Mouse (Mus musculus) adrenal gland, postnatal 14 days (tissue): ENCODE data around the gene Zfp839. TPM values are rescaled to one million over a fixed set of nuclear protein-coding genes. Genes with fewer than 3 reads are reported as not detected.

Experiments
- DNase-seq: peaks from one replicate; pipeline ENCODE4 v3.0.0; 2021; ENCODE audit warnings: mixed read lengths
- total RNA-seq: library from RNA; stranded (reverse); gene quantifications from 2 replicates; pipeline ENCODE4 v1.2.3, GENCODE M21; 2021

Gene Zfp839
- total RNA-seq, 1 experiment from 2014 or later, result 13.5 TPM

GRCm38 (mm10) chr12:110840348-110841198, 9.5 kb upstream of the Zfp839 start, which contains the start of gene Mok:
Mok (minus strand) TSS chr12:110840939.
- peak; percentile 98 for DNase-seq

- DNase-seq, result no peak
Observed at GRCm38 (mm10) chr12:110841731-110842493, 8.1 kb upstream of the Zfp839 start.

DNA sequence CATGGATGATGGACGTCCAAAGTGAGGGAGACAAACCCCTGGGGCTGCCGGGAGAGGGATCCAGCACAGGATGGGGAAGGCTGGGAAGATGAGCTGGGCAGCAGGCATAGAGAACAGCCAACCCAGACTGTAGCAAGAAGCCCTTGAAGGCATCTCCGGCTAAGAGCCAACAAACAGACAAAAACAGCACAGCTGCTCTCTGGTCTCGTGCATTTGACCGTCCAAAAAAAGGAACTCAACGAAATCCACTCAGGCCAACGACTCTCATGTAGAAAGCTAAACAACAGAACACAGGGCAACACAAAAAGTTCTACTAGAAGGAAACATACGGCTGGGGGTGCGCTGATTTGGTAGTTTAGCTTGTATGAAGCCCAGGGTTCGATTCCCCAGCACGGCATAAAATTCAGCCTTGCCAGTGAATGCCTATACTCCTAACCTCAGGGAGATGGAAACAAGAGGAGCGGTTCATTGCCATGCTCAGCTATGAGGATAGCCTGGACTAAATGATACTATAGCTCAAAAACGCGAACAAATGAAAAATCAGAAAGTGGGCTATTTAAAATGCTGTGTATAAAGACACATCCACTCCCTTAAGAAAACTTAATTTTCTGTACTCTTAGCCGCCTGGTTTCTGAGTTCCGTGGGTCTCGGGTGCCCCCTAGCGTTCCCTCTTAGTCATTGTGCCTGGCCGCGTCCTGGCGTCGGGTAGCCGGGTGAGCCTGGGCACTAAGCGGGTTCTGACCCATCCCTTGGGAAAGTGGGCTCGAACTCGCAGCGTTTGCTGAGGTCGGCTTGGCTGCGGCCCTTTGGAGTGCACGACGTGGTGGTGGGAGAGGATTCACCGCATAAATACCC, 6.6 kb upstream of the Zfp839 start:
- peak; percentile 91 for DNase-seq

- peak; percentile 55 for DNase-seq
Observed at GRCm38 (mm10) chr12:110844227-110845130, 5.6 kb upstream of the Zfp839 start.

DNA sequence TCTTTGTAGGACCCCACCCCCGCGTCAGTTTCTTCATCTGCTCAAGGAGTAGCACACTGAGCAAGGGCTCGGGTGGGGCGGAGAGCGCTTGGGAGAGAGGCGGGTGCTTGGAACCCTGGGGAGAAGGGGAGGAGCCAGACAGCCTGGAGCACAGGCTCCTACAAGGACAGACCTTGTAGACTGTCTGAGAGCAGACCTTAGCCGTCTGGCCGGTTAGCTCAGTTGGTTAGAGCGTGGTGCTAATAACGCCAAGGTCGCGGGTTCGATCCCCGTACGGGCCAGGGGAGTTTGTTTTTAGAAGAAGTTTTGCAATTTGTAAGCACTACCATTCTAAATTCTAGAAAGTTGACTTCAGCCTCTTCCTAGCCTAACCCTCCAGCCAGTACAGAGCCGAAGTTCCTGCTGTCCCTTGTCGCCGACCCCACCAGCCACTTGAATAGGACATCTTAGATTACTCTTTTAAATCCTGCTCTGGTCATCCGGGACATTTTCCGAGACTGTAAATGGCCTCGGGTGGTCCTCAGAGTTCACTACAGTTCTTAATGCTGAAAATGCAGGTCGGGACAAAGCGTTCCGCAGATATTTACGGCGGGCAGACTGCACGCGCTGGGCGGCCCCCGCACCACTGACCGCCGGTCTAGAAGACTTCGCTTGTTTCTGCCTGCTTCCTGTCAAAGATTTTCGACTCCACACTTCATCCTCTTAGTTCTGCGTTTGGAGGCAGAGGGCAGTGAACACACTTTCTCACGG, 4.7 kb upstream of the Zfp839 start:
- DNase-seq, result peak; percentile 94

DNA sequence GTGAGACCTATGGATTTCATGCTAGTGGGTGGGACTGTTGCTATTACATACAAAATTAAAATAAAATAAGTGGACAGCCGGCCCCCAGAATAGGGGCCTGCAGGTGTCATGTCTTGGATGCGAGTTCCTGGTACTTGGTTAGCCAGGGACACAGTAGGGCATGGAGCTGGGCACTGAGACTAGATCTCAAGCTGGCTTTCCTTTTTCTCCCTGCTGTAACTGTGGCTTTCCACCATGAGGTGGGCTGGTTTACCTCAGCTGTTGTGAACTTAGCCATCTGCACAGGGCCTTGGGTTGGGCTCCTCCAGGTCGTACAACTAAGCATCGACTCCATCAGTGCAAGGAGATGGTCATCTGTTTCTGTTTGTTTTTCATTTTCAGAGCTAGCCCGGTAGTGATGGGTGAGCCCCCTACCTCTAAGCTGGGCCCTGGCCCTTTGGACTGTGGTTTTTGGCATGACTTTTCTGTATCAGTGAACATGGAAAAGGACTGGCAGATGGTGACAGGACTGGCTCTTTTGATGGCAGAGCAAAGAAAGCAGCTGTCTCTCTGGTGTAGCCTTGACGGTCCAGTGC, 3.8 kb upstream of the Zfp839 start:
- no peak for DNase-seq

- no peak for DNase-seq
Observed at GRCm38 (mm10) chr12:110850929-110851256, 840 bp downstream of the Zfp839 start.

GRCm38 (mm10) chr12:110851414-110851813, 1.4 kb downstream of the Zfp839 start:
- DNase-seq, result peak; percentile 55

DNA sequence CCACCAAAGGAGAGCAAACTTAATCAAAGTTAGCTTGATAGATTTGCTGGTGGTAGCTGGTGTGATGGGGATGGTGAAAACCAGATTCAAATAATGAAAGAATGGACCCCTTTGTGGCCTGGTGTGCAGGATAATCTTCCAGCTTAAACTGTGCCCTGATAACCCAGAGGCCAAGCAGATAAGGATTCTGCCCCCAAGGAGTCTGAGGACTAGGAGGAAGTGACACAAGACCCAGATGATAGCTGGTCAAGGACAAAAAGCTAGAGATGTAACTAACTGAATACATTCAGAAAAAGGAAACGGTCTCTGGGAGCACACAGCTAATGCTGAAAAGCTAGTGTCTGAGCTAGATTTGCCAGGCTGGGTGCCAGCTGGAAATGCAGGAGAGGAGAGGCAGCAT, 1.9 kb downstream of the Zfp839 start:
- DNase-seq, result no peak

DNA sequence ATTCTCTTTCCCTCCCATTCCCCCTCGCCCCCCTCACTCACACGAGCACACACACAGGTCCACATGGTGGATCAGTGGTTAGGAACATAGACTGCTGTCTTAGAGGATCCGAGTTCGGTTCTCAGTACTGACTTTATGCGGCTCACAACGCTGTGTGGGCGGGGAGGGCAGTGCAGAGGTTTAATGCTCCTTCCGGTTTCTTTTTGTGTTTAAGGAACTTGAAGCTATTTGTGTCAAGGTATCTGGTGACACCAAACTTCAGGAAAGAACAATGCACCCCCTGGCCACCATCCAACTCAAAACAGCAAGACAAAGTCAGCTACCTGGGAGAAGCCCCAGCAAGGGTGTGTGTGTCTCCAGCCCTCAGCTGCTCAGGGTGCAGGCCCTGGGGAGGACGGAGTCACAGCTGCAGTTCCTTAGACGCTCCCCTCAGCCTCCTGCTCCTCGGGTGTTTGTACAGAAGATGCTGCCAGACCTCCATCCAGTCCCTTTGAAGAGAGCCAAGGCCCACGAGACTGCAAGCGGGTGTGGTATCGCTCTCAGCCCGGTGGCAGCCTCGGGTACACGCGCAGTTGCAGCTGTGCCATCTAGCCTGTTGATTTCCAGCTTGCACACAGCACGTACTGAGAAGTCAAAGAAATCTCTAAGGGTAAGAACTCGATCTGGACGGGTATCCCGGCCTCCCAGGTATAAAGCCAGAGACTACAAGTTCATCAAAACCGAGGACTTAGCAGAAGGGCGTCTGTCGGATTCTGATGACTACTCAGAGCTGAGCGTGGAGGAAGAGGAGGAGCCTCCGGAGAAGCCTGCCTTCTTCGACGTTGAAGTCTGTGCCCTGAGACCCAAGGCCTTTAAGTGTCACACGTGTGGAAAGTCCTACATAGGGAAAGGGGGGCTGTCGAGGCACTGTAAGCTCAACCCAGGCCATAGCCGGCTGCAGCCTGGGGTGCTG, 5.0 kb downstream of the Zfp839 start:
- no peak for DNase-seq

DNA sequence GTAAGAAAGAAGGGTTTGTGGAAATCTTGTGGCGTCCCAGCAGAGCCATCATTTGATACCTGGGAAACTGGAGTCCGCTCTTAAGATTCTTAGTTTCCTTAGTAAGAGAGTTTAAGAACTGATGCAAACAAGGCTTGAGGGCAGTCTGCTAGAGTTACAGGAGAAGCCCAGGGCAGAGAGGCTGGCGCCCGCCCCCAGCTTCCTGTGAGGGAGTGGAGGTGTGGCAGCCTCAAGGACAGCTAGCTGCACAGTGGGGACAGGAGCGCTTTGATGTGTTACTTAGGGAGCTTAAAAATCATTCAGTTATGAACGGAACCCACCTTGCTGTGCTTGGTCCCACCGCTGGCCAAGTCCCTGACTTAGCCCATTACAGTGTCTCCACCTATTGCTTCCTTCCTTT, 7.1 kb downstream of the Zfp839 start:
- peak; percentile 64 for DNase-seq

- peak; percentile 42 for DNase-seq
Observed at GRCm38 (mm10) chr12:110858681-110859080, 8.6 kb downstream of the Zfp839 start.

GRCm38 (mm10) chr12:110860293-110860692, 10.2 kb downstream of the Zfp839 start:
- no peak for DNase-seq

GRCm38 (mm10) chr12:110861256-110861655, 11.2 kb downstream of the Zfp839 start:
- no peak for DNase-seq

- DNase-seq, result no peak
Observed at GRCm38 (mm10) chr12:110864008-110864407, 14.0 kb downstream of the Zfp839 start.

- DNase-seq, result no peak
Observed at GRCm38 (mm10) chr12:110865571-110865970, 15.5 kb downstream of the Zfp839 start.

- DNase-seq, result peak; percentile 40
Observed at GRCm38 (mm10) chr12:110865989-110866388, 15.9 kb downstream of the Zfp839 start.

DNA sequence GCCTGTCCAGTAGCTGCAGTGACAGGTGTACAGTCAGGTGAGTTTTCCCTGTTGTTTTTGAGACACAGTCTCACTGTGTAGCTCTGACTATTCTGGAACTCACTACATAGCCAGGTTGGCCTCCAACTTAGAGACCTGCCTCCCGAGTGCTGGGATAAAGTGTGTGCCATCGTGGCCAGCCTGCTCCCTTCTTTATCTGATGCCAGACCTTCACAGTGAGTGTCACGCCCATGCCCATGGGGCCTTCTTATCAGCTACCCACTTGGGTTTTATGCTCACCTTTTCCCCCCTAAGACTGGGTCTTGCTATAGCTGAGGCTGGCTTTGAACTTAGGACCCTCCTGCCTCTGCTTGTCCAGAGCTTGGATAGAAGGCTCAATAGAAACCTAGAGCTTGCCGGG, 20.1 kb downstream of the Zfp839 start:
- DNase-seq, result no peak

- DNase-seq, result no peak
Observed at GRCm38 (mm10) chr12:110871247-110871646, 21.2 kb downstream of the Zfp839 start.
